Mouse (Mus musculus): ENCODE results near the gene Vsir.

Gene Vsir

GRCm38 (mm10) chr10:60379419-60379957 lies 32.8 kb downstream of the Vsir start:
- no peak for ATAC-seq (ENCODE audit: insufficient number of reproducible peaks, low FRiP score, low TSS enrichment)

- no peak for ATAC-seq (ENCODE audit: insufficient number of reproducible peaks, low FRiP score, low TSS enrichment)
Observed at GRCm38 (mm10) chr10:60380229-60380628, 33.6 kb downstream of the Vsir start.

GRCm38 (mm10) chr10:60381142-60381925 lies 34.7 kb downstream of the Vsir start:
- no peak for ATAC-seq (ENCODE audit: insufficient number of reproducible peaks, low FRiP score, low TSS enrichment)

GRCm38 (mm10) chr10:60388332-60388731 lies 41.7 kb downstream of the Vsir start:
- ATAC-seq (ENCODE audit: insufficient number of reproducible peaks, low FRiP score, low TSS enrichment), result no peak

DNA sequence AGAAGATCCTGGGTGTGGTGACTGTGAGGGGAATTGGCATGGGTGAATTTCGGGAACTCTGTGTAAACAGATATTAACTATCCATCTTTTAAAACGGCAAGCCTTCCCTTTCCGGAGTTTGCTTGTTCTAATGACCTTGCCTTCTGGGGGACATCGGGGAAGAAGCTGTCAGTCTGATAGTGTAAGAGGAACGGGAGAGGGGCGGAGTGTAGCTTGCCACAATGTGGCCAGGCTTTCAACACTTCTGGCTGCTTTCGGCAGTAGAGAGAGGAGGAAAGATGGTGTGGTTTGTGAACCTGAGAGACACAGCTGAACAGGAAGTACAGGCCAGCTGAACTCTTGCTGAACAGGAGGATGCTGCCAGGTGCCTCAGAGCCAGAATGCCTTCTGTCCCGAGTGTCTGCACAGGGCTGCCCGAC lies 42.8 kb downstream of the Vsir start:
- ATAC-seq (ENCODE audit: insufficient number of reproducible peaks, low FRiP score, low TSS enrichment), result no peak

DNA sequence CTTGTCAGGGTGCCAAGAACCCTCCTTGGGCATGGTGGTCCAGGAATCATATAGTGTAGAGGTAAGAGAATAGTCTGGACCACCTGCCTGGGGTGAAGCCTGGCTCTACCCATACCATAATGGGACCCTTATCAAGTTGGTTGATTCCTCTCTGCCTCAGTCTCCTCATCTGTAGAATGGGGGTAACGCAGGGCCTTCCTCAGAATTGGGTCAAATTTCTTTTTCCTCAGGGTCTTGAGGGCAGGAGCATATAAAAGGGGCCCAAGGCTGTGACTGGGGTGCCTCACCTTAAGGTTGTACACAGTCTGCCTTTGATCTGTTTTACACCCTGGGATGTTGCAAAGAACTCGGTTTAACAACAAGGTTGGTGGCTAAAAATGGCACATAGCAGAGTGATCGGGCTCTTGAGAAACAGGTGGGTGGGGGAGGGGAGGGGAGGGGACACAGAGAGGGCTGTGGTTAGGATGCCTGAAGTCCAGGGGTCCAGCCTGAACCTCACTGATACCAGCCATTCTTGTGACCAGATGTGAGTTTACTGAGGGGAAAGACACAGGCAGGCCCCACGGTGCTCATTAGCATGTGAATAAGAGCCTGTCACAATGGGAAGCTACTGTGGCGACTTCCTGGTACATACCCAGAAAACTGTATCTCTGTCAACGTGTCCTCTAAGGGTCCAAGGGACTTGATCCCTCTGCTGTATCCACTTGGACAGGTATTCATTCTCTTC lies 43.7 kb downstream of the Vsir start:
- no peak for ATAC-seq (ENCODE audit: insufficient number of reproducible peaks, low FRiP score, low TSS enrichment)

GRCm38 (mm10) chr10:60390904-60391420 lies 44.3 kb downstream of the Vsir start:
- no peak for ATAC-seq (ENCODE audit: insufficient number of reproducible peaks, low FRiP score, low TSS enrichment)

DNA sequence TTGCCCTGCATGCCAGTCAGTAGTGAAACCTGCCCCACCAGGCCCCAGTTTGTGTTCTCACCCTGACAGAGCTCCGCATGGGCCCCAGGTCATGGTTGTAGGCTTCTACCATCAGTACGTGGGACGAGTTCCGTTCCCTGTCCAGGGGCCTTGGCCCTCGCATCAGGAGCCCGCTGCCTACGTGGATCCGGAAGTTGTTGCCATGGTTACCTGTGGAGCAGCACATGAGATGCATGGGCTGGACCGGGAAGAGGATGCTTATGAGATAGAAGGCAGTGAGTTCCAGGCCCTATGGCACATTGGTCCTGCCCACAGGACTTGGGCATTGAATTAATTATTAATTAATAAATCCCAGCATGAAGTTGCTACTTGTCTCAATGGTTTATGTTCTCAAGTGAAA lies 45.0 kb downstream of the Vsir start:
- ATAC-seq (ENCODE audit: insufficient number of reproducible peaks, low FRiP score, low TSS enrichment), result no peak

DNA sequence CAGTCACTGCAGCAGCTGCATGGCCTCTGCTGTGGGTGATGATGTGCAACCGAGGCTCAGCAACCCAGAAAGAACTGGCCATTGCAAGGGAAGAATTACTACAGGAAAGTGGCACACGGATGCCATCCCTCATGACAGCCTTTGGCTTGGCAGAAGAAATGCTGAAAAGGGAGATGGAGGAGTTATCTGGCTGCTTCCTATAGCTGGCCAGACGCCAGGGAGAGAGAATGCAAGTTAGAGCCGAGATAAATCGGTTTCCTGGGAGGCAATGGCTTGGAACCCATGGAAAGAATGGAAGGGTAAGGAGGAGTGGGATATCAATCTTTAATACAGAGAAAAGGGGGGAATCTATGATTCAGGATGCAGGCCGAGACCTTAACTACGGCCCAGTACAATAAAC lies 48.3 kb downstream of the Vsir start:
- ATAC-seq (ENCODE audit: insufficient number of reproducible peaks, low FRiP score, low TSS enrichment), result no peak

DNA sequence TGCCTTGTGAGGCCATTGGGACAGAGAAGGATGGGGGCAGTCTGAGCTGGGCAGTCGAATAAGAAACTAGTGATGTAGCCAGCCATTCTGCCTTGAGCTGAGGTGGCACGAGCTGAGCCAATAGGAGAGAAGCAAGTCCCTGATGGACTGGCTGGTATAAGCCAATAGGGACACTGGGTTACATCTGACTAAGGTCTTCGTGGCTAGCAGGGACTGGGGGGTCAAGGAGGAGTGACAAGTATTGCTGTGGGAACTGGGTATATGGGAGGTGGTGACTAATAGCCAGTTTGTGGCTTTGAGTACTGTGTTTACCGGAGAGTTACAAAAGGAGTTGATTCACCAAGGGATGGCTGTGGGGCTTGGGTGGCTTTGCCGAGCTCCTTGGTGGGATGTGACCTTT lies 49.0 kb downstream of the Vsir start:
- ATAC-seq (ENCODE audit: insufficient number of reproducible peaks, low FRiP score, low TSS enrichment), result no peak

DNA sequence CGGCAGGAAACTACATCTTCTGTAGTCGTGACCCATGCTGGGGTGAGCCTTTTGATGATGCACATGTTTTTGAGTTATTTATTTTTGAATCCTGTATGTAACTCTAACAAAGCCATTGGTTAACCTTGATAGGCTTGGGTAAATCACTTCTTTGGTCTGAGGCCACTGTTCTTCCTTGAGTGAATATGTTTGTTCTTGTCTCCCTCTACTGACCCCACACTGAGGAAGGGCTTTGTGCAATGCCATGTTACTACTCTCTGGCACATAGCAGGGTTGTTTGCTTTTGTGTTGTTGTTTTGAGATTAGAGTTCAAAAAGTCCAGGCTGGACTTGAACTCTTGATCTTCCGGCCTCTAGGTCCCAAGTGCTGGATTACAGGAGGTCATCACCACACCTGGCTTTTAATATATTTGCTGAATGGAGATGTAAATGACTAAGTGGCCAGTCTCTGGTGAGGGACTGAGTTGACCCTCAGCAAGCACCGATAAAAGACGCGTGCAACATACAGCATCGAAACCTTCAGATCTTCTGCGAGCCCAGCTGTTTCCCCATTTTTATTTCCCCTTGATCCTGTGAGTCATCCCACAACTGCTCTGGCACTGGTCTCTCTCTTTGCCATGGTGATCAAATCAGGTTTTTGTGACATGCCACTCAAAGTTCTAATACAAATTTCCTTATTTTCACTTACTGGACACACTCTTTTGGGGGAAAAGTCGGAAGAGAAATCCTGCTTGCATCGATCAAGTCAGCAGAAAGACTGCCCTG lies 51.6 kb downstream of the Vsir start:
- ATAC-seq (ENCODE audit: insufficient number of reproducible peaks, low FRiP score, low TSS enrichment), result no peak

DNA sequence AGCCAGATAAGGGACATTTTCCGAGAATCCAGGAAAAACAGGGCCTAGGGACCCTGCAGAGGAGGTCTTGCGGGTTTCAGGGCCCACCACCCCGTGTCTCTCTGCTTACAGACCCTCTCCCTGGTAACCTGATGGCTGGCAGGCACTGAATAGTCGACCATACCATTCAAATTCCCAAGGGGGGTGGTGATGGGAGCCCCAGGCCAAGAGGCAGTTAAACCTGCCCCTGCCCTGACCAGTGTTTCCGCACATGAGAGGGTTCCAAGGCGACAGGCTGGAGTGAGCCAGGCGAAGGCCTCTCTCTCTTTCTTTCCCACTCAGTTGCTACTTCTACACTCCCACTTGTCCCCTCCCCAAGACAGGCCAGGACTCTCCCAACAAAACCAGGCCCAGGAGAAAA lies 52.8 kb downstream of the Vsir start, which contains the start of gene Gm17455:
TSS of gene Gm17455 (plus strand) at position 278 of the 400 bp plus-strand sequence.
- ATAC-seq (ENCODE audit: insufficient number of reproducible peaks, low FRiP score, low TSS enrichment), result no peak

DNA sequence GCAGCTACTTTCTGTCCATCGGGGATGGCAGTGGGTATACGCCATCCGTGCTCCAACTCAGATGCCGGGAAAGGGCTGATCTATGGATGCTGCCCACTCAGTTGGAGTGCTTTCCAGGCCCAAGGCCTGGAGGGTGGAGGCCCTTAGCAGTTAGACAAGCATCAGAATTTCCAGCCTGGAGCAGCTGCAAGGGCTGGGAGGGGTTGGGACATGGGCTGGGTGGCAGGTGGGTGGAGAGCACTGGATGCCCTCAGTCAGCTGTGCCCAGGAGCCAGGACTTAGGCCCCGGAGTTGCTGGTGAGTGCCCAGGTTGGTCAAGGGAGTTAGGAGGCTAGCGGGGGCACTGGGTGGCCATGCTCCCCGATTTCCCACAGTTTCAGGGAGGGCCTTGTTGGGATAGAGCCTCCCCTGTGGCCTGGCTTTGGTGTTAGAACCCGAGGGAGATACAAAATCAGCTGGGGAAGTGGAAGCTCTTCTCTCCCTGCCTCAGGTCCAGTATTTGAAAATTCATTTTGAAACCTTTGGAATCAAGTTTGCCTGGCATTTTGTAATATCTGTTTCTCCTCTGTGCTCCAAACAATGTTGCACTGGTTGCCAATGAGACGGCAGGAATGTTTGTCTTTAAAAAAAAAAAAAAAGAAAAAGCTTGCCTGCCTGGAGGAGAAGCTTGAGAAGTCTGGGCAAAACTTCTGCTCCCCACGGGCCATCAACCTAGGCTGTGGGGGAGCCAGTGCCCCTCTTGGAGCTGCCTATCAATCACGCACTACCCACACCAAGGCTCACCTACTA lies 54.0 kb downstream of the Vsir start:
- no peak for ATAC-seq (ENCODE audit: insufficient number of reproducible peaks, low FRiP score, low TSS enrichment)

GRCm38 (mm10) chr10:60405460-60406177 lies 59.0 kb downstream of the Vsir start:
- no peak for ATAC-seq (ENCODE audit: insufficient number of reproducible peaks, low FRiP score, low TSS enrichment)

- no peak for ATAC-seq (ENCODE audit: insufficient number of reproducible peaks, low FRiP score, low TSS enrichment)
Observed at GRCm38 (mm10) chr10:60407831-60408230, 61.2 kb downstream of the Vsir start.

GRCm38 (mm10) chr10:60411794-60412193 lies 65.1 kb downstream of the Vsir start:
- no peak for ATAC-seq (ENCODE audit: insufficient number of reproducible peaks, low FRiP score, low TSS enrichment)

DNA sequence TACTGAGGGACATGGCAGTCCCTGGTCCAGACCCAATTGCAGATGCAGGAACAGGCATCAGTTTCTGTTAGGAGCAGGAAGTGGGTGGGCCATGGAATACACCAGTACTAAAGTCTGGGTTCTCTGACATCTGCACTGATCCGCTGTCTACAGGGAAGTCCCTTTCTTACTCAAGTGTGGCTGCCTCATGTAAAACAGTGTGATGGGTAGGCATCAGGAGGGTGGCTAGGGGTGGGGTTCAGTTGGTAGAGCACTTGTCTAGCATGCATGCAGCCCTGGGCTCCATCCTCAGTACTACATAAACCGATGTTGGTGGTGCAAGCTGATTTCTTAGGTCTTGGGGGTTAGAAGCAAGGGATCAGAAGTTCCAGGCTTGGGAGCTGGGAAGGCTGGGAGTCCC lies 67.1 kb downstream of the Vsir start:
- ATAC-seq (ENCODE audit: insufficient number of reproducible peaks, low FRiP score, low TSS enrichment), result no peak

GRCm38 (mm10) chr10:60417041-60417440 lies 70.4 kb downstream of the Vsir start:
- no peak for ATAC-seq (ENCODE audit: insufficient number of reproducible peaks, low FRiP score, low TSS enrichment)

DNA sequence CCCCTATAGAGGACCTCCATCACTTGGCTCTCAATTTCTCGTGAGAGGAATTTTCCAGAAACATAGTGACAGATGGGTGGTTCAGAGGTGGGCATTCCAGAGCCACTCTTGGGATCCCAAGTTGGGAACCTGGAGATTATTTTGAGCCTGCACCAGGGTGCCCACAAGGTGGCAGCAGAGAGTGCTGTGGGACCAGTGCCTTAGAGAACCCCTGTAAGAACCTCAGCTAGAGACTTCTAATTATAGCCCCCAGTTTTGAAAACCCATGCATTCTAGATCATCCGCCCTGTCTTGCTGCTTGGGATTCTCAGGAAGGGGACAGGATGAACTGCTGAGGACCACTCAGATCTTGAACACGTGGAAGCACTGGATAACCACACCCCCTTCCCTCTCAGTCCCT lies 71.5 kb downstream of the Vsir start:
- ATAC-seq (ENCODE audit: insufficient number of reproducible peaks, low FRiP score, low TSS enrichment), result 0 out of 2 replicates have a peak, but pooled peaks have one; percentile 46

Data from cerebellum, adult (tissue).